Mouse (Mus musculus): ENCODE data around the gene Vmn2r74.

The Vmn2r74 gene

GRCm38 (mm10) chr7:85961529-85961928 is at the start of gene Vmn2r74:
Gene Vmn2r74 (minus strand): TSS chr7:85961629.
- DNase-seq (ENCODE audit: low spot score in 2 of 2), result no peak

- DNase-seq (ENCODE audit: low spot score in 2 of 2), result no peak
Measured at GRCm38 (mm10) chr7:86007533-86007932, 46.1 kb upstream of the Vmn2r74 start.
